Mouse (Mus musculus): Measurements from ENCODE around the gene Spef1. TPM values are rescaled to one million over a fixed set of nuclear protein-coding genes. Genes with fewer than 3 reads are reported as not detected.

Spef1 gene
- polyA plus RNA-seq, 1 experiment from 2014 or later: 5.4 TPM

DNA sequence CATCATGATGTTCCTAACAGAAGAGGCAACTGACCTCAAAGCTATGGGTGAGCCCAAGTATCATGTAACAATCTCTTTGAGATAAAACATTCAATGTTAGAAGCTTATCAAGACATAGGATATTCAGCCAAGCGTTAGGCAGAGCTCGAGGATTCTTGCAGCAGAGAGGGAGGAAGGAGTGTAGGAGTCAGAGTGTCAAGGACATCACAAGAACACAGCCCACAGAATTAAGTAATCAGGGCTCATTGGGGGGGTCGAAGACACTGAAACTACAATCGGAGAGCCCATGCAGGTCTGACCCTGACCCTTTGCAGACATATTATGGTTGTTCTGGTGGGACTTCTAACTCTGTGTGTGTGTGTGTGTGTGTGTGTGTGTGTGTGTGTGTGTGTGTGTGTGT is 32.9 kb upstream of the Spef1 start:
- Histone ChIP-seq H3K4me3 (no peak overlapping the region), H3K27me3 (ENCODE audit: insufficient read depth, poor library complexity, severe bottlenecking) (no peaks in the 10 kb centered on the region), H3K4me1 (replicated peaks) (peaks cover 4% of the 10 kb centered on the region; the same call in 1 of the 2 replicates), H3K9me3 (no peaks in the 10 kb centered on the region), H3K27ac (no peak overlapping the region), H3K36me3 (no peaks in the 10 kb centered on the region)
- DNase-seq (ENCODE audit: low spot score): no peak
- WGBS: 81% methylated on average over 4 of the region's 4 CpGs

DNA sequence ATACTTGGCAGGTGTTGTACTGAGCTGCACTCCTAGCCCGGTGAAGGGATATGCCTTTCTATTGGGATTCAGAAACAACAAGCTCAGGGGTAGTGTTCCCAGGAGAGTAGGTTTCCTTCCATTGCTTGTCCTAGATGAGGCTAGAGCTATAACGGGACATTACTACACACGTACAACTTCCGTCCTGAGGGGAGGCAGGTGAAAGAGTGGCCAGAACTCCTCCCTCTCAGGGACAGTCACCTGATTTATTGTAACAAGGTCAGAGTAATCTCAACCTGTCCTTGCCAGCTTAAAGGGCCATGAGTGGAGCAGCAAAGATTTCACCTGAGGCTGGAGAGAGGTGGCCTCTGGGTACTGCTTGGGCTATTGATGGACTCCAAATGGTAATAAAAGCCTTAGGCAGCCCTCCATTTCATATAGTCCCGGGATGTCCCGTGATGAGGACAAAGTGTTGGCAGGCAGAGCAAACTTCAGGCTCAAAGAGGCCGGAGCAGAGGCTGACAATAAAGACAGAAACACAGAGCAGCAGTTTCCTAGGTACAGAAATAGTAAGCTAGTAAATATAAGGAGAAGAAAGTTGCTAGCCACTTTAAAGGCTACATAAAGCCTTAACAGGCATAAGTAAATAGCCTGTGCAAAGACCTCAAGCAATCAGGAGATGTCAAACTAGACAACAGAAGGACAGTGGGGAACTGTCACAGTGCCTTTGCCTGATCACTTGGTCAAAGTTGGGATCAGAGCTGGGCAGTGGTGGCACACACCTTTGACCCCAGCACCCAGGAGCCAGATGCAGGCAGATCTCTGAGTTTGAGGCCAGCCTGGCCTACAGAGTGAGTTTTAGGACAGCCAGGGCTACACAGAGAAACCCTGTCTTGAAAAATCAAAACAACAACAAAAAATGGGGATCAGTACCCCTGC is 29.1 kb upstream of the Spef1 start:
- Histone ChIP-seq H3K27me3 (ENCODE audit: insufficient read depth, poor library complexity, severe bottlenecking) (no peaks in the 10 kb centered on the region), H3K9me3 (no peaks in the 10 kb centered on the region), H3K27ac (no peak overlapping the region), H3K36me3 (peaks cover 28% of the 10 kb centered on the region), H3K4me3 (no peak overlapping the region), H3K4me1 (replicated peaks) (peaks cover 9% of the 10 kb centered on the region)
- DNase-seq (ENCODE audit: low spot score): no peak
- WGBS: 92% methylated on average over 7 of the region's 7 CpGs

DNA sequence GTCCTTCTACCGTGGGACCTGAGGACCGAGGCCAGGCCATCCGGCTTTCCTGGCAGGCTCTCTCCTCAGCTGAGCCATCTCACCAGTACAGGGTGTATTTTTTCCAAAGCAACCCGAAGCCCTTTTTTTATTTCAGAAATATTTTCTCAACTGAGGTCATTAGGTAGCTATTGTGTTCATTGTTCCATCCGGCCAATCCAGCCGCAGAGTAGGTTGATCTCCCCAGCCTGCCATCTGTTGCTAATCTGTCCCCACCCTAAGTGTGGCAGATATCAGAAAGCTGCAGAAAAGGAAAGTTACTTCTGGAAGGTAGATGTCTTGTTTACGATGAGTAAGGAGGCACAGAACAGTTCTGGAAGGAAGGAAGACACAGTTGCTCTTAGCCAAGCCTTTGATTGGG is 26.7 kb upstream of the Spef1 start:
- Histone ChIP-seq H3K9me3 (no peaks in the 10 kb centered on the region), H3K27me3 (ENCODE audit: insufficient read depth, poor library complexity, severe bottlenecking) (no peaks in the 10 kb centered on the region), H3K4me1 (replicated peaks) (peaks cover 28% of the 10 kb centered on the region), H3K27ac (peak overlapping the region; percentile 59; the same call in 1 of the 2 replicates), H3K4me3 (no peak overlapping the region), H3K36me3 (peaks cover 28% of the 10 kb centered on the region)
- no peak for DNase-seq (ENCODE audit: low spot score)
- 88% methylated on average over 7 of the region's 7 CpGs for WGBS

DNA sequence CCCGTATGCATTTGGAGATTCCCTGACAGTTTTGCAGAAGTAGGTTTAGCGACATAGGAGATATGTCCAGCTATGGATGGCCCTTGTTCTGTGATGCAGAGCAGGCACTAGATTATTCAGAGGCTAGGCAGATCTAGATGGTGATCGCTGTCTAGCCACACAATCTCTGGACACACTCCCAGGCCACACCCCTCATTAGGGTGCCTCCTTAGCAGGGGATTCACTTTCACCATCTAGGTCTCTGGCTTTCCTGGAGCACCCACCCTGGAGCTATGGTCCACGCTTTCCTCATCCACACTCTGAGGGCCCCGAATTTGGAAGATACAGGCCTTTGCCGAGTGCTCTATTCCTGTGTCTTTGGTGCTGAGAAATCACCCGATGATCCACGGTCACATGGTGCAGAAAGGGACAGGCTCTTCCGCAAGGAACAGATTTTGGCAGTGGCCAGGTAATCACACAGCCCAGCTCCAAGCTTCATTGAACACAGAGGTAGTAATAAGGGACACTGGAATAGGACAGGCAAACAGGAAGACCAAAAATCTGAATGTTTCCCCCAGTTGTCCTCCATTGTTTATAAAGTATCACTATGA is 24.0 kb upstream of the Spef1 start:
- Histone ChIP-seq H3K9me3 (no peaks in the 10 kb centered on the region), H3K4me3 (peak overlapping the region; percentile 57), H3K27ac (peak overlapping the region; percentile 92), H3K4me1 (replicated peaks) (peaks cover 28% of the 10 kb centered on the region), H3K27me3 (ENCODE audit: insufficient read depth, poor library complexity, severe bottlenecking) (no peaks in the 10 kb centered on the region), H3K36me3 (peaks cover 28% of the 10 kb centered on the region)
- WGBS: 77% methylated on average over 9 of the region's 9 CpGs
- DNase-seq (ENCODE audit: low spot score): no peak

DNA sequence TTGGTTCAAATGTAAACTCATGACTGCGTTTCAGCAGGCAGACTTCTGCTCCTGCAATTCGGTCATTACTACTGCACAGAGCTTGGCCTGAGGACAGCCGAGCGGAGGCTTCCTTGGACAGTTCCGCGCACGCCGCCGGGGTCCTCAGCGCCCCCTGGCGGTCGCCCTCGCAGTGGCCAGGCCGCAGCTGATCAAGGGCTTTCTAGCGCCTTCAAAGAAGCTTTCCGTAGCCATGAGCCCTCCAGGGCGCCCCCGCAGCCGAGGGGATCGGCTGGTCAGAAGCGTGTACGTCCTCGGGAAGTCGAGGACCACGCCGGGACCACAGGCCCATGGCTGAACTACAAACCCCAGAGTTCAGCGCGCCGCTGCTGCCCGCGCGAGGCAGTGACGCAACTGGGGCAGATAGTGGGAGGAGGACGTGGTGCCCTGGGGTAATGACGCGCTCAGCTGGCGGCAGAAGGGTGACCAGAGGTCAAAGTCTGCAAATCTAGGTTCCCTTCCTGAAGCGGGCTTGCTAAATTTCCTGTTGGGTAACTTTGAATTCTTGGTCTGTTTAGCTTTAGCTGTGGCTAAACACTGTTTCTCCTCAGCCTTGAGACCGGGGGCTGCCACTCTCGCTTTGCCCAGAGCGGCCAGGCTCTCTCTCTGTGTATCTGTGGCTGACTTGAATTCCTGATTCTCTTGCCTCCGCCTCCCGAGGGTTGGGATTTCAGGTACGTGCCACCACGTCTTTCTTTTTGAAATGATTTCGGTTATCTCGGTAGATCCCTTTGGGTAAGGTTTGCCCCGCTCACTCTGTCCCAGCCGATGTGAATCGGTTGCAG is 23.1 kb upstream of the Spef1 start:
- DNase-seq (ENCODE audit: low spot score): peak; percentile 97
- H3K9me3 ChIP-seq: no peaks in the 10 kb centered on the region
- WGBS: 2% methylated on average over 50 of the region's 50 CpGs
- no peaks in the 10 kb centered on the region for H3K27me3 ChIP-seq (ENCODE audit: insufficient read depth, poor library complexity, severe bottlenecking)
- peaks cover 28% of the 10 kb centered on the region for H3K36me3 ChIP-seq
- peak overlapping the region; percentile 92 for H3K27ac ChIP-seq
- peak overlapping the region; percentile 57 for H3K4me3 ChIP-seq
- peaks cover 28% of the 10 kb centered on the region for H3K4me1 ChIP-seq (replicated peaks)

DNA sequence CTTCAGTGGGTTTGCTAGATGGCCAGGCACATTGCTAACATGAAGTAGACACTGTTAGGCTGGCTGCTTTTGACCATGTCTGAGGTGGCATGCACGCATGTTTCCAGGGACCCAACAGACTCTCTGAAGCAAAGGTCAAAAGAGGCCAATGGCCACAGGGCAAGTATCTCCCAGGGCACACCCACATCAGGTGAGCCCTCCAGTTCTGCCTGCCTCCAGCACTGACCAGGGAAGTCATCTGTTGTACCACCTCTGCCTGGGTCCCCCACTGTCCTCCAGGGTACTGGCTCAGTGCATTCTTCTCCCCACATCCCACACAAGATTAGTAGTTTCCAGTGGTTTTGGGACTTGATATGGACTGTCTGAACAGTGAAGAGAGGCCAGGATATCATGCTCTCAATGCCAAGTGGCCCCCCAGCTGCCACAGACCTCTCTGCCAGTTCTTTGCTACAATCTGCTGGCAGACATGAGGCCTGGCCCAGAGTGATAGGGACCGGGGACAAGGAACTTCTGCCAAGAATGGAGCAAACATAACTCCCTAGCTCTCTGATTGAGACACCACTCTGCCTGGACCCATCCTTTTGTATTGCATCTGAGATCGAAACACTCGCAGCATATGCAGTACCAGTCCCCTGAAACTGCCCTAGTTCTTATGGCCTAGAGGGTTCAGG is 22.2 kb upstream of the Spef1 start:
- Histone ChIP-seq H3K36me3 (peaks cover 22% of the 10 kb centered on the region), H3K4me3 (peak overlapping the region; percentile 57), H3K4me1 (replicated peaks) (peaks cover 33% of the 10 kb centered on the region), H3K9me3 (no peaks in the 10 kb centered on the region), H3K27ac (peak overlapping the region; percentile 92), H3K27me3 (ENCODE audit: insufficient read depth, poor library complexity, severe bottlenecking) (no peaks in the 10 kb centered on the region)
- DNase-seq (ENCODE audit: low spot score): no peak
- WGBS: 83% methylated on average over 4 of the region's 4 CpGs

DNA sequence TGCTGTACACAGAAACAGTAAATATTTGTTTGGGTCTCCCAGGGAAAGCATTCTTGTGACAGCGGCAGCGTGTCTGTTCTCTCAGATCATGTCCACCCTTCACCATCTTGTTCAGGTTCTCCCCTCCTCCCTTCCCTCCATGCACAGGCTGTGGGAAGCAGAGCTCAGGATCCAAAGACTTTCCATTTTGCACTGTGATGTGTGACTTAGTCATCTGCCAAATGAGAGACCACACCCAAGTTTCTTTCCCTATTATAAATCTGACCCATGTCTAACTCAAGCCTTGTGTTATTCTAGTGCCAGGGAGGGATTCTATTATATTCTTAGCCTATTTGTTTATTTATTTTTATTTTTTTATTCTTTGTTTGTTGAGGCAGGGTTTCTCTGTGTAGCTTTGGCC is 21.3 kb upstream of the Spef1 start:
- no peak overlapping the region for H3K4me3 ChIP-seq
- peaks cover 13% of the 10 kb centered on the region for H3K36me3 ChIP-seq
- H3K9me3 ChIP-seq: no peaks in the 10 kb centered on the region
- no peak overlapping the region for H3K27ac ChIP-seq
- peaks cover 33% of the 10 kb centered on the region for H3K4me1 ChIP-seq (replicated peaks)
- no peak for DNase-seq (ENCODE audit: low spot score)
- no peaks in the 10 kb centered on the region for H3K27me3 ChIP-seq (ENCODE audit: insufficient read depth, poor library complexity, severe bottlenecking)
- 90% methylated on average over 2 of the region's 2 CpGs for WGBS

DNA sequence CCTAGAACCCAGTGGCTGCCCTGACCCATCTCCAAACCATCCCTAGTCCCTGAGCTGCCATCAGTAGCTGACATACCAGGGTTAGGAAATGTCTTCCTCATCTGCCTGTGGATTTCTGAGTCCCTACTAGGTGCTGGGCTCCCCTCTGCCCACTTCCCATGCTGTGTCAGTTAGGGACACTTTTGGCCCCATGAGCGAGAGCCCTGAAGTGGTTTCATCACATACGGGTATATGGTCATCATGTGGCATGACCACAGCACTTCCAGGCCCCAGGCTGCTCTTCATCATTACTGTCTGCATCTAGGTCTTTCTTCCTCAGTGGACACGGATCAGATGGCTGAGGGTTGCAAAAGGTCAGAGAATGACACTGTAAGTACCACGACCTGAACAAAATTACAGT is 19.7 kb upstream of the Spef1 start, which contains the start of gene Ap5s1:
TSS of gene Ap5s1 (plus strand) at position 301 of the 400 bp plus-strand sequence.
- WGBS: 85% methylated on average over 4 of the region's 4 CpGs
- H3K9me3 ChIP-seq: no peaks in the 10 kb centered on the region
- H3K36me3 ChIP-seq: peaks cover 9% of the 10 kb centered on the region
- no peak within 1 kb of the TSS for H3K4me3 ChIP-seq
- H3K4me1 ChIP-seq (replicated peaks): peaks cover 26% of the 10 kb centered on the region
- H3K27me3 ChIP-seq (ENCODE audit: insufficient read depth, poor library complexity, severe bottlenecking): no peaks in the 10 kb centered on the region
- peak within 1 kb of the TSS; percentile 41; the same call in 1 of the 2 replicates for H3K27ac ChIP-seq
- DNase-seq (ENCODE audit: low spot score): no peak

DNA sequence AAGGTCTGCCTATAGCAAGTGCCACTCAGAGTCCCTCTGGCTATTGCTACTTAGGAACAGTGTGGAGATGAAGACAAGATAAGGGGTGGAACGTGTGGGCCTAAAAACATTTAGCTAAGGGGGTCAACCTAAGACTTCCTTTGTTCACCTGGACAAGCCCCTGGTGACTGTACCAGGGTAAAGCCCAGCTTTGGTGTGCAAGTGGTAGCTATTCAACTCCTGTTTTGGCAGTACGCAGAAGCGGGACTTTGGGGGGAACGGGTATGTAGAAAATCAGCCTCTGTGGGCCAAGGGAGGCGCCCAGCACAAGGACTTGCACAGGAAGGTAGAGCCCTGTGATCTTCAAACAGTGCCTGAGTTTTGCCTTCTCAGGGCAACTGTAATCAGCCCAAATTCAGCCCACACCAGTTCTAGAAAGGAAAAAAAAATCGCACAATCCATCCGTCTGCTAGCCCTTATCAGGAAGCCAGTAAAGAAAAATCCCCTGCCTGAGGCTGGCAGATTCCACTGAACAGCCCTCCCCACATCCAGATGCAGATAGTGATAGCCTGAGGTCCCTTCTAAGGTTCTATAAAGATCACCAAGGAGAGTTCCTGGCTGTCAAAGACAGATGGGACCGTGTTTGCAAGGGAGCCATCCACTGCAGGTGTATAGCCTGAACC is 18.6 kb upstream of the Spef1 start:
- H3K4me1 ChIP-seq (replicated peaks): peaks cover 18% of the 10 kb centered on the region
- DNase-seq (ENCODE audit: low spot score): no peak
- H3K4me3 ChIP-seq: no peak overlapping the region
- H3K27ac ChIP-seq: 0 out of 2 replicates have a peak overlapping the region, but pooled peaks have one; percentile 8
- 84% methylated on average over 8 of the region's 8 CpGs for WGBS
- H3K9me3 ChIP-seq: no peaks in the 10 kb centered on the region
- H3K27me3 ChIP-seq (ENCODE audit: insufficient read depth, poor library complexity, severe bottlenecking): no peaks in the 10 kb centered on the region
- peaks cover 20% of the 10 kb centered on the region for H3K36me3 ChIP-seq

DNA sequence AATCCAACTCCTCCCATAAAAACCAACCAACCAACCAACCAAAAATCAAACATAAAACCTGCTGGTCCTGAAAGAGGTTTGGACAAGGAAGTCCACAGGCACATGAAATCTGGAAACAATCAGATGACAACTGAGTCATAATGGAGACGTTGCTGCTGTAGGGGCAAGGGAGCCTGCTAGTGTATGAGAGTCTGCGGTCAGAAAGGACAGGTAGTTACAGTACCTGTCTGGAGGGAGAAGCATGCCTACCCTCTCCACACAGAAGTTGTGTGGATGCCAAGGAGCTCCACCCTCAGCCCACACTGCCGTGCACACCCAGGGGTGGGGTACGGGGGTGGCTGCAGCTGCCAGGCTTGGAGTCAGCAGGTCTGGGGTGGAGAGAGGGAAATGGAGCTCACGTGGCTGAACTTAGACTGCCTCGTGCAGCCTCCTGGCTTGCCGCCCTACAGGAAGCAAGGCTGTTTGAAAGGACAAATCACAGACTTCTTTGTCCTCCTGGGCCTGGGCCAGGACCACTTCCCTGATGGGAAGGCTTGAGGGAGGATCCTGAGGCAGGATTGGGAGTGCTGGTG is 17.4 kb upstream of the Spef1 start:
- H3K4me1 ChIP-seq (replicated peaks): peaks cover 10% of the 10 kb centered on the region
- 69% methylated on average over 7 of the region's 7 CpGs for WGBS
- no peaks in the 10 kb centered on the region for H3K27me3 ChIP-seq (ENCODE audit: insufficient read depth, poor library complexity, severe bottlenecking)
- no peaks in the 10 kb centered on the region for H3K9me3 ChIP-seq
- no peak for DNase-seq (ENCODE audit: low spot score)
- H3K4me3 ChIP-seq: no peak overlapping the region
- peak overlapping the region; percentile 53; the same call in 1 of the 2 replicates for H3K27ac ChIP-seq
- H3K36me3 ChIP-seq: peaks cover 31% of the 10 kb centered on the region

DNA sequence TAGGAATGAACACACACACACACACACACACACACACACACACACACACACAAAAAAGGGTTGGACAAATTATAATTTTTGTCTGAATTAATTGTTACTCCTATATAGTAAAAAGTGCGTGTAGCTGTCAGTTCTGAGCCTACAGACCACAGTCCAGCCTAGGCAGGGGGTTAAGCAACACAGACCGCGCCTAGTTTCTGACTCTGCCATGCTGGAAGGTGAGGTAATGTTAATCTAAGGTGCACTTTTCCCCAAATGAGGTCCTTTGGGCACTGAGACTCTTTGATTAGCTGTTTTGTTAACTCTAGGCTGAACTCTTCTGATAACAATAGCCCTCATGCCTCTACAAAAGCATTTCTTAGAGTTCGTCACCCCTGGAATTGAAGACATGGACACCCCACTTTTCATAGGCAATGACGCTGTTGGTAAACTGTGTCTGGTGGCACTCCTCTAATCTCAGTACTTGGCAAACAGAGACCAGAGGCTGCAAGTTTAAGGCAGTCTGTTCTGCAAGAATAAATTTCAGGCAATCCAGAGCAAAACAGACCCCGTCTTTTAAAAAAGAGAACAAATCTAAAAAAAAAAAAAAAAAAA is 16.8 kb upstream of the Spef1 start:
- 92% methylated on average over 6 of the region's 6 CpGs for WGBS
- Histone ChIP-seq H3K36me3 (peaks cover 37% of the 10 kb centered on the region), H3K4me1 (replicated peaks) (peaks cover 5% of the 10 kb centered on the region; the same call in 1 of the 2 replicates)

More for the DNA sequence above, 16.8 kb upstream of the Spef1 start:
- H3K9me3 ChIP-seq: no peaks in the 10 kb centered on the region
- no peak for DNase-seq (ENCODE audit: low spot score)
- H3K27me3 ChIP-seq (ENCODE audit: insufficient read depth, poor library complexity, severe bottlenecking): no peaks in the 10 kb centered on the region
- no peak overlapping the region for H3K4me3 ChIP-seq
- H3K27ac ChIP-seq: no peak overlapping the region

Measured in hindbrain, embryonic 10.5 days (tissue).